Mouse (Mus musculus) B cell, adult 62 days (primary cell): ENCODE measurements around the gene Gpc1. TPM values are rescaled to one million over a fixed set of nuclear protein-coding genes. Genes with fewer than 3 reads are reported as not detected.

Experiments used
- total RNA-seq: library from RNA; stranded (reverse); gene quantifications from 4 replicates; pipeline ENCODE4 v1.2.4, GENCODE M21; 2023

The Gpc1 gene
- 0.30 TPM in 1 of 4 replicates, not detected in the others for total RNA-seq

DNA sequence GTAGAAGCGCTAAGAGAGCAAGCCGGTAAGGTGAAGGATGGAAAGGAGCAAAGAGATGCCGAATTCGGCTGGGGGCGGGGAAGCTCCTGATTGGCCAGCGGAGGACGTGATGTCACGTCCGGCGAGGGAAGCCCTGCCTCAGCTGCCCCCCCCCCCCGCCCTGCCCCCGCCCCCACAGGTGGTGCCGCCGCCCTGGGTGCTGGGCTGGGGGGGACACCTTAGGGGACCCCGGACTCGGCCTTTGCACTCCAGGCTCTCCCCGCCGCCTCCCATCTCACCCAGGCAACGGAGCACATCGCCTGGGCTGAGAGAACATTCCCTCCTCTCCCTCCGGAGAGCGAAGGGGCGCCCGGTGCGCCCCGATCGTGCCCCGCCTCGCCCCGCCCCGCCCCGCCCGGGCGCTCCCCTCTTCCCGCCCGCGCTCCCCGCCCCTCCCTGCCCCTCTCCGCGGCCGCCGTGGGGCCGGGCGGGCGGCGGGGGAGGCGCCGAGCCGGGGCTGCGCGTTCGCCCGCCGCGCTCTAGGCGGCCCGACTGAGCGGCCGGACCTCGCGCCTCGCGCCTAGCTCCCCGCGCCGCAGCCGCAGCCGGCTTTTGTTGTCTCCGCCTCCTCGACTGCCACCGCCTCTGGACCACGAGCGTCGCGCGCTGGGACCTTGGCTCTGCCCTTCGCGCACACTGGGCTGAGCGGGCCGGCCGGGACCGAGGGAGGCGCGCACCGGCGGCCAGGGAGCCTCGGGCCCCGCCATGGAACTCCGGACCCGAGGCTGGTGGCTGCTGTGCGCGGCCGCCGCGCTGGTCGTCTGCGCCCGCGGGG, at the start of gene Gpc1:
Gpc1 (plus strand) TSS at position 458 of the 814 bp plus-strand sequence.

GRCm38 (mm10) chr1:92902786-92903185, 71.3 kb downstream of the Gpc1 start, which contains the start of gene Ankmy1:
Gene Ankmy1, minus strand, starts transcription at chr1:92902906.

DNA sequence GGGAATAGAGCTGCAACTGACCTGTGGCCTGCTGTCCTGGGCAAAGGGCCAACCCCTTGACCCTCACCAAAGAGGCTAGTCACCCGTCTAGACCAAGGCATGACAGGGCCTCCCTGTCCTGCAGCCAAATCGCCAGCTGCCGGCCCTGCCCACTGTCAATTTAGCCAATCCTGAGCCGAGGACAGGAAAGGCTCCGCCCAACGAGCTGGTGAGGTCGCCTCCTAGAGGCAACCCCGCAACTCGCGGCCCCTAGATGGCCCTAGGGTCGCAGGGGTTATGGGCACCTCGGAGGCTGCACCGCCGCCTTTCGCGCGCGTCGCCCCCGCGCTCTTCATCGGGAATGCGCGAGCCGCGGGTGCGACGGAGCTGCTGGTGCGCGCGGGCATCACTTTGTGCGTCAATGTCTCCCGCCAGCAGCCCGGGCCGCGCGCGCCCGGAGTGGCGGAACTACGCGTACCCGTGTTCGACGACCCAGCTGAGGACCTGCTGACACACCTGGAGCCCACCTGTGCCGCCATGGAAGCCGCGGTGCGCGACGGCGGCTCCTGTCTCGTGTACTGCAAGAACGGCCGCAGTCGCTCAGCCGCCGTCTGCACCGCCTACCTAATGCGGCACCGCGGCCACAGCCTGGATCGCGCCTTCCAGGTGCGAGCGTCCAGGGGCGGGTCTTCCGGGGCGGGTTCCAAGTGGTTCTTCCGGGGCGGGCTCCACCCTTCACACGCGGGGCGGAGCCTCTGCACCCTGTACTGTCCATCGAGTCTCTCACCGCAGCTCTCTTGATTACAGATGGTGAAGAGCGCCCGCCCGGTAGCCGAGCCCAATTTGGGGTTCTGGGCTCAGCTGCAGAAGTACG, 75.6 kb downstream of the Gpc1 start, which contains the start of gene Dusp28:
Dusp28 (plus strand) TSS at position 203 of the 853 bp plus-strand sequence.

Other genes with a start within 250 kb of the Gpc1 start
- gene Olfr1412, start 245.9 kb upstream of the Gpc1 start, total RNA-seq: not detected in 4 replicates
- not detected in 4 replicates for gene Olfr1411, start 237.2 kb upstream of the Gpc1 start, total RNA-seq
- gene Olfr1410, start 225.9 kb upstream of the Gpc1 start, total RNA-seq: not detected in 4 replicates
- not detected in 4 replicates for gene Olfr12, start 213.9 kb upstream of the Gpc1 start, total RNA-seq
- 69.8 to 73.5 TPM (median 72.4 TPM) in 4 replicates for gene Cops9, start 189.7 kb upstream of the Gpc1 start, total RNA-seq
- gene Otos, start 182.8 kb upstream of the Gpc1 start, total RNA-seq: not detected in 4 replicates
- gene Ankmy1, start 71.3 kb downstream of the Gpc1 start, total RNA-seq: 0.60 to 1.0 TPM (median 0.84 TPM) in 4 replicates
- gene Dusp28, start 75.3 kb downstream of the Gpc1 start, total RNA-seq: 3.8 to 5.5 TPM (median 4.5 TPM) in 4 replicates
- gene Rnpepl1, start 79.1 kb downstream of the Gpc1 start, total RNA-seq: 92.1 to 101 TPM (median 93.9 TPM) in 4 replicates
- 21.4 to 27.7 TPM (median 25.9 TPM) in 4 replicates for gene Capn10, start 102.7 kb downstream of the Gpc1 start, total RNA-seq
- gene Gpr35, start 119.2 kb downstream of the Gpc1 start, total RNA-seq: 0.30 to 3.7 TPM (median 0.75 TPM) in 4 replicates
- gene Aqp12, start 174.7 kb downstream of the Gpc1 start, total RNA-seq: not detected in 4 replicates